Mouse (Mus musculus) Patski (cell line): ENCODE results near the gene Tex14. TPM values are rescaled to one million over a fixed set of nuclear protein-coding genes. Genes with fewer than 3 reads are reported as not detected.
A peak's percentile ranks its signal among the peaks of the same experiment; 100 is the strongest.

ENCODE experiments used
- ATAC-seq: fragments of 100-300 bp; one replicate; pipeline ENCODE4 v1.8.0; 2021
- CTCF ChIA-PET: fragments of 350-600 bp; sonication (Branson Sonifier 250); formaldehyde crosslinking; loops from one replicate; lab custom pipeline; 2022; ENCODE audit warnings: inconsistent platforms; lab: Charles Lee
- POLR2A ChIA-PET: fragments of 350-600 bp; sonication (Branson Sonifier 250); formaldehyde crosslinking; loops from one replicate; lab custom pipeline; 2022; ENCODE audit warnings: antibody characterized with exemption, inconsistent platforms; lab: Charles Lee
- DNase-seq: peaks from one replicate; pipeline ENCODE4 v3.0.0-alpha.2; 2011; ENCODE audit warnings: low read depth, low spot score
- H3K27me3 ChIP-seq: fragments of 371-371 bp; one replicate; pipeline ENCODE4 v1.5.1; 2021
- CTCF ChIP-seq: fragments of 100-300 bp; IDR thresholded peaks from one replicate; pipeline ENCODE4 v1.5.1; 2021
- in situ Hi-C: fragments of 300-500 bp; cut with MboI; formaldehyde crosslinking; loops from 3 replicates; pipeline ENCODE4 v1.11.1; 2018; ENCODE audit warnings: low pct_unique_long_range_greater_than_20kb, mixed read lengths
- polyA plus RNA-seq: library from polyadenylated mRNA; unstranded; gene quantifications from one replicate; pipeline ENCODE4 v1.2.3, GENCODE M21; 2021

Tex14 gene
- polyA plus RNA-seq, 1 experiment from 2014 or later: 0.24 TPM

GRCm38 (mm10) chr11:87483796-87484326 is 79.0 kb downstream of the Tex14 start:
- in situ Hi-C loops: no loop called here
- ChIA-PET CTCF (interaction anchor here (1.1 to 1.3 kb wide), 2 partner anchors 25 to 47 kb away, joined by 3 to 4 read pairs; no protein-coding TSS in a partner anchor), POLR2A (no interaction called here)
- TF ChIP-seq CTCF: peak; percentile 51
- ATAC-seq: no peak
- H3K27me3 ChIP-seq: no peaks in the 10 kb centered on the region
- DNase-seq: no peak

DNA sequence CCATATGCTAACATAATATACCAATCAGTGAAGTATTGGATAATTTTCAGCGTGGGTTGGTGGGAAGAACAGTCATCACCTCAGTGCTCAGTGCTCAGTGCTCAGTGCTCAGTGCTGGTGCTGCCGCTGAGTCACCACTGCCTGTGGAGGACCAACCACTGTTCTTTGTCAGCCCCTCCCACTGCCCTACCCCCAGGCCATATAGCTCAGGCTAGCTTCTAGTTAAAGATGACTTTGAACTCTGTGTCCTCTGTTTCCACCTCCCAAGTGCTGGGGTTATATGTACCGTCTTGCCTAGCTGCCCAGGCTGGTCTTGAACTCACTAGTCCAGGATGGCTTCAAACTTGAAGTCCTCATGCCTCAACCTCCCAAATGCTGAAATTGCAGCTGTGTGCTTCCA is 84.1 kb downstream of the Tex14 start:
- H3K27me3 ChIP-seq: peaks cover 8% of the 10 kb centered on the region
- in situ Hi-C loops: no loop called here
- TF ChIP-seq CTCF: no peak
- no peak for ATAC-seq
- ChIA-PET POLR2A (no interaction called here), CTCF (no interaction called here)
- no peak for DNase-seq

DNA sequence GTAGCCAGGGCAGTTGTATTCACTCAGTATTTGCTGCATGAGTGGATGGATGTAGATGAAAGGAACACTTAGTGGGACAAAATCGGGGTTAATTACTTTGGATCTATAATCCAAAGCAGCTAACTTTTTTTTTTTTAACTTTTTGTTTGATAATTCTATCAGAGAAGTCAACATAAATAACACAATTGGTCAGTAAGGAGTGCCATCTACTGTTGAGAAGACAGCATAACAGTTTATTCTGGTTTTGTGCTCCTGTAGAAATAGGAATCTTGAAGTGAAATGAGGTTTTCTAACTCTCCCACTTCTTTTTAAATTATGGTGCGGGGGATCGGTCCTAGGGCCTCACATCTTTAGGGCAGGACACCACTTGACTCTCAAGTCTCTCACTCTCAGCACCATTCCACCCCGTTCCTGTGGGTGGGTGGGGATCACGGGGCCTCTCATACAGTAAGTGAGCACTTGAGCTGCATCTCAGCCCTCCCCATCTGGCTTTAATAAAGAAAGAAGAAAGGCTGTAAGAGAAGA is 99.9 kb downstream of the Tex14 start:
- ATAC-seq (no peak), DNase-seq (no peak)
- peak; percentile 47 for TF ChIP-seq CTCF
- in situ Hi-C loops: loop anchor here (5.0 kb wide), 1 partner anchor 292 kb away; no protein-coding TSS in a partner anchor
- H3K27me3 ChIP-seq: no peaks in the 10 kb centered on the region
- ChIA-PET POLR2A (no interaction called here), CTCF (interaction anchor here (0.7 to 1.5 kb wide), 4 partner anchors 10 to 292 kb away, joined by 3 to 12 read pairs (median 4); no protein-coding TSS in a partner anchor)

DNA sequence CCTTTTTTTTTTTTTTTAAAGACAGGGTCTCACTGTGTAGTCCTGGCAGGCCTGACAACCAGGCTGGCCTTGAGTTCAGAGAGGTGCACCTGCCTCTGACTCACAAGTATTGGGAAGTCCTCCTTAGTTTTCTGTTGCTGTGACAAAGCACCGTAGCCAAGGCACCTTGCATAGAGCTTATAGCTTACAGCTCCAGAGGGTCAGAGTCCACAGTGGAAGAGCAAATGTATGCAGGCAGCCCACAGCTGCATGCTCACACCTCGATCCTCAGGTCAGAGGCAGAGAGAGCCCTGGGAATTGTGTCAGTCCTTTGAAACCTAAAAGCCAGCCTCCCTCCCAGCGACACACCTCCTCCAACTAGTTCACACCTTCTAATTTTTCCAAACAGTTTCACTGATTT is 101.6 kb downstream of the Tex14 start:
- DNase-seq (no peak), ATAC-seq (no peak)
- no peak for TF ChIP-seq CTCF
- in situ Hi-C loops: loop anchor here (5.0 kb wide), 1 partner anchor 294 kb away; no protein-coding TSS in a partner anchor
- CTCF ChIA-PET: no interaction called here
- POLR2A ChIA-PET: no interaction called here
- no peaks in the 10 kb centered on the region for H3K27me3 ChIP-seq

- ChIA-PET CTCF (no interaction called here), POLR2A (no interaction called here)
- H3K27me3 ChIP-seq: no peaks in the 10 kb centered on the region
- TF ChIP-seq CTCF: no peak
- ATAC-seq: no peak
- DNase-seq: no peak
- in situ Hi-C loops: loop anchor here (5.0 kb wide), 1 partner anchor 295 kb away; no protein-coding TSS in a partner anchor
Observed at GRCm38 (mm10) chr11:87507043-87507442, 102.2 kb downstream of the Tex14 start.

- DNase-seq (peak; percentile 25), ATAC-seq (peak; percentile 79)
- TF ChIP-seq CTCF: peak; percentile 92
- ChIA-PET CTCF (interaction anchor here (0.9 to 2.0 kb wide), 6 partner anchors 13 to 305 kb away, joined by 3 to 5 read pairs (median 3); no protein-coding TSS in a partner anchor), POLR2A (interaction anchor here (1.7 kb wide), 1 partner anchor 76 kb away, joined by 4 read pairs; no protein-coding TSS in a partner anchor)
- no peaks in the 10 kb centered on the region for H3K27me3 ChIP-seq
- in situ Hi-C loops: loop anchor here (5.0 kb wide), 1 partner anchor 92 kb away; no protein-coding TSS in a partner anchor
Observed at GRCm38 (mm10) chr11:87519260-87519659, 114.4 kb downstream of the Tex14 start.

DNA sequence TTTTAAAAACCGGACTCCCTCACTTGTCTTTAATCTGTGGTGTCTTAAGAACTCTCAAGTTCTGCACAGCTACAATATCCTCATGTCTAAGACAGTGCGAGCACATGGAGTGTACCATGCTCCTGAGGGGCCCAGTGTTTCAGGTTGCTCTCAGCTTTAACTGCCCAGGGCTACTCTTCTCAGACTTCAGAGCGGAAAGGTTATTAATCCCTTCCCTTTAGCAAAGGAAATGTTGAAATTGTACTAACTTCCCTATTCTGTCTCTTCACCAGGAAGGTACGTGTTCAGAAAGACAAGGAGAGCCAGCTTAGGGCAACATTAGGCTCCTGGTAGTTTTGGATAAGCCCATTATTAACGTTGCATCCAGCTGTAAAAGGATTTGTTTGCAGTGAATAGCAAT is 118.6 kb downstream of the Tex14 start:
- POLR2A ChIA-PET: no interaction called here
- in situ Hi-C loops: no loop called here

DNA sequence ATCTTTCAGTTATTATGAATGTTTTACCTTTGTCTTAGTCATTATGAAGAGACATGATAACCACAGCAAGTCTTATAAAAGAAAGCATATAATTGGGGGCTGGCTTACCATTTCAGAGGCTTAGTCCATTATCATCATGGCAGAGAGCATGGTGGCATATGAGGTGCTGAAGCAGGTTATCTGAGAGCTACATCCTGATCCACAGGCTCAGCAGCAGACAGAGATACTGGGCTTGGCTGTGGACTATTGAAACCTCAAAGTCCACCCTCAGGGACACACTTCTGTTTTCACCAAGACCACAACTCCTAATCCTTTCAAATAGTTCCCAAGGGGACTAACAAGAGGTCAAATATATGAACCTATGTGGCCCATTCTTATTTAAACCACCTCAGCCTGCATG is 119.1 kb downstream of the Tex14 start:
- POLR2A ChIA-PET: no interaction called here
- CTCF ChIA-PET: interaction anchor here (3.0 kb wide), 1 partner anchor 11 kb away, joined by 8 read pairs; no protein-coding TSS in a partner anchor
- ATAC-seq: no peak

More for the DNA sequence above, 118.6 kb downstream of the Tex14 start:
- CTCF ChIA-PET: interaction anchor here (1.7 to 3.0 kb wide), 2 partner anchors 10 to 11 kb away, joined by 7 to 8 read pairs; no protein-coding TSS in a partner anchor
- ATAC-seq: no peak
- H3K27me3 ChIP-seq: no peaks in the 10 kb centered on the region
- no peak for TF ChIP-seq CTCF
- no peak for DNase-seq

DNA sequence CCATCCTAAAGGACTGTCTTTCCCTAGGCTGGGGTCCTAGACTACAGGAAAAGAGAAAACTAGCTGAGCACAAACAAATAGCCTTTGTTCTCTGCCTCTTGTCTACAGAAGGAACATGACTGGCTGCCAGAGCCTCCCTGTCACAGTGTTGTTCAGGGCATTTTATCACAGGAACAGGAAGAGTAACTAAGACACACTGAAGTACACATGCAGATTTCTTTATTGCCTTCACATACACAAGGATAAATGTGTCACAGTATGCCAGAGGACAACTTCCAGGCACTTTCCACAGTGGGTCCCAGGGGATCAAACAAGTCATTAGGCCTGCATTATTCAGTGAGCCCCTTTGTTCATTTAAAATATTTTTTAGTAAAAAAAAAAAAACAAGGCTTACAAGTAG is 119.9 kb downstream of the Tex14 start:
- DNase-seq (no peak), ATAC-seq (no peak)
- ChIA-PET CTCF (no interaction called here), POLR2A (no interaction called here)
- no peaks in the 10 kb centered on the region for H3K27me3 ChIP-seq
- TF ChIP-seq CTCF: no peak
- in situ Hi-C loops: no loop called here

More for the DNA sequence above, 119.1 kb downstream of the Tex14 start:
- no peak for DNase-seq
- in situ Hi-C loops: no loop called here
- no peaks in the 10 kb centered on the region for H3K27me3 ChIP-seq
- TF ChIP-seq CTCF: no peak

DNA sequence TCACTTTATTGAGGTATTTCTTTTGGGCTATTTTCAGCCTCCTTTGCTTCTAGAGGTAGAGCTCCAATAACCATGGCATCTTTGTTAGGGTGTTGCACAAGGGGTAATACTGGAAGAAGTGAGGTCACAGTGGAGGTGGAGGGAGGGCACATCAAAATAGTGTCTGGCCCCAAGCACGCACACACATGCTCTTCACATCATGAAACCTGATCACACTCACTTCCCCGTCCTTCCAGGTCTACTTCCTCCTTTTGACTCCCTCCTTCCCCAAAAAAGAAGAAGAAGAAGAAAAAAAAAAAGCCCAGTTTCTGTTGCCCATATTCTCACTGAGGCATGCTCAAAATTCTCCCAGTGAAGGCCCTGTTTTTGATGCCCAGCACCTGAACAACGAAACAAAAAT is 122.5 kb downstream of the Tex14 start:
- ChIA-PET CTCF (no interaction called here), POLR2A (no interaction called here)
- DNase-seq (no peak), ATAC-seq (no peak)
- no peaks in the 10 kb centered on the region for H3K27me3 ChIP-seq
- in situ Hi-C loops: no loop called here
- TF ChIP-seq CTCF: no peak

- DNase-seq: no peak
- in situ Hi-C loops: no loop called here
- no peak for ATAC-seq
- no peaks in the 10 kb centered on the region for H3K27me3 ChIP-seq
- POLR2A ChIA-PET: no interaction called here
- peak; percentile 43 for TF ChIP-seq CTCF
- CTCF ChIA-PET: no interaction called here
Observed at GRCm38 (mm10) chr11:87527990-87528389, 123.1 kb downstream of the Tex14 start.
